29 mouse cellular contexts compared by ENCODE assay signal in the genomic region with DNA sequence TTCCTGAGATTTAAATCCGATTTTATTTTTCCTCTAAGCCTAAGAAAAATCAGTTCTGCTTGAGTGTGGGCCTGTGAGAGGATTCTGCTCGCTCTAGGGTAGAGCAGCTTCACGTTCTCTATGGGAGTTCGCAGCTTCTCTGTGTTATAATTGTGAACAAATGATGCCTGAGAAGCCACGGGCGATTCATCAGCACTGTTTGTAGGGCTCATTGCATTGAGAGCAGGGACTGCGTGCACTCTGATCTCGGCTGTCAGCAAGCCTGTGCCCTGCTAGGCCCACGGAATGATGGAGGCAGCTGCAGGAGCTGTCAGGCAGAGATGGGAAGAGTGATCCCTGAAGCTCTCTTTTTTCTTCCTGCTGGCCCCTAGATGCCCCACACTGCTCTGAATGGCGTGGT. TPM values are rescaled to one million over a fixed set of nuclear protein-coding genes. Genes with fewer than 3 reads are reported as not detected.
DNase-seq lines count a peak whose midpoint lies in the region; ATAC-seq and TF ChIP-seq lines count a peak whose summit lies in the region.
"Had no signal": no experiment of that assay in that cellular context is flagged by ENCODE, and none has a peak within 500 bp of the region (broad histone marks: within the 10 kb centered on the region; RNA-seq: fewer than 3 reads in every experiment).

No protein-coding gene starts in this region.

- no peak for TF ChIP-seq CTCF in forebrain, postnatal 0 days (IDR thresholded peaks at IDR 0.05; ENCODE audit: low read depth)

- no peak overlapping the region for H3K4me2 ChIP-seq in hindbrain, embryonic 13.5 days
- no peak overlapping the region for H3K4me2 ChIP-seq in hindbrain, embryonic 12.5 days (replicated peaks)
- no peak overlapping the region for H3K4me2 ChIP-seq in midbrain, embryonic 12.5 days (replicated peaks)
- no peak overlapping the region for H3K4me2 ChIP-seq in forebrain, postnatal 0 days (ENCODE audit: low read depth)
- H3K4me2 ChIP-seq: embryonic facial prominence, embryonic 15.5 days; forebrain, embryonic 12.5 days; heart, embryonic 11.5 days; limb, embryonic 13.5 days; liver, embryonic 11.5 days; lung, embryonic 15.5 days had no signal

- no peak overlapping the region for H3K9ac ChIP-seq in hindbrain, embryonic 13.5 days
- H3K9ac ChIP-seq in hindbrain, embryonic 12.5 days: no peak overlapping the region
- H3K9ac ChIP-seq in midbrain, embryonic 12.5 days (replicated peaks): no peak overlapping the region
- no peak overlapping the region for H3K9ac ChIP-seq in forebrain, postnatal 0 days
- H3K9ac ChIP-seq: embryonic facial prominence, embryonic 15.5 days; forebrain, embryonic 12.5 days; limb, embryonic 13.5 days; lung, embryonic 15.5 days had no signal

- ATAC-seq in hindbrain, embryonic 13.5 days (ENCODE audit: low FRiP score): no peak
- ATAC-seq in hindbrain, embryonic 12.5 days (ENCODE audit: low FRiP score): no peak
- peak; percentile 27; the same call in 1 of the 2 replicates for ATAC-seq in midbrain, embryonic 12.5 days (ENCODE audit: low FRiP score, low read depth)
- ATAC-seq in forebrain, postnatal 0 days: no peak
- ATAC-seq: inflammation-experienced regulatory T-cells, adult 6 months had no signal

- H3K4me3 ChIP-seq in hindbrain, embryonic 13.5 days: no peak overlapping the region
- H3K4me3 ChIP-seq in hindbrain, embryonic 12.5 days: no peak overlapping the region
- no peak overlapping the region for H3K4me3 ChIP-seq in midbrain, embryonic 12.5 days
- no peak overlapping the region for H3K4me3 ChIP-seq in midbrain, embryonic 10.5 days
- H3K4me3 ChIP-seq in forebrain, postnatal 0 days (ENCODE audit: low read depth, low read length): no peak overlapping the region
- H3K4me3 ChIP-seq: embryonic facial prominence, embryonic 10.5 days; embryonic facial prominence, embryonic 15.5 days; forebrain, embryonic 12.5 days; layer of hippocampus, adult 2 months; limb, embryonic 13.5 days; lung, embryonic 15.5 days had no signal

- H3K27me3 ChIP-seq in hindbrain, embryonic 13.5 days: no peaks in the 10 kb centered on the region
- no peaks in the 10 kb centered on the region; the same call in 1 of the 2 replicates for H3K27me3 ChIP-seq in hindbrain, embryonic 12.5 days
- H3K27me3 ChIP-seq in midbrain, embryonic 12.5 days: no peaks in the 10 kb centered on the region
- H3K27me3 ChIP-seq in midbrain, embryonic 10.5 days (ENCODE audit: low read depth, poor library complexity, severe bottlenecking): no peaks in the 10 kb centered on the region
- no peaks in the 10 kb centered on the region for H3K27me3 ChIP-seq in forebrain, postnatal 0 days (ENCODE audit: insufficient read depth, low read length)
- H3K27me3 ChIP-seq: forebrain, embryonic 12.5 days had no signal

- WGBS in hindbrain, embryonic 13.5 days: 36% methylated on average over 10 of the region's 10 CpGs
- 43% methylated on average over 10 of the region's 10 CpGs for WGBS in hindbrain, embryonic 12.5 days
- WGBS in midbrain, embryonic 12.5 days: 53% methylated on average over 10 of the region's 10 CpGs
- 75% methylated on average over 10 of the region's 10 CpGs for WGBS in midbrain, embryonic 10.5 days
- WGBS in forebrain, postnatal 0 days: 57% methylated on average over 10 of the region's 10 CpGs

- H3K36me3 ChIP-seq in hindbrain, embryonic 13.5 days: no peaks in the 10 kb centered on the region
- H3K36me3 ChIP-seq in hindbrain, embryonic 12.5 days: no peaks in the 10 kb centered on the region
- no peaks in the 10 kb centered on the region for H3K36me3 ChIP-seq in midbrain, embryonic 12.5 days
- no peaks in the 10 kb centered on the region for H3K36me3 ChIP-seq in midbrain, embryonic 10.5 days
- H3K36me3 ChIP-seq in forebrain, postnatal 0 days (ENCODE audit: insufficient read depth): no peaks in the 10 kb centered on the region
- H3K36me3 ChIP-seq: embryonic facial prominence, embryonic 10.5 days; embryonic facial prominence, embryonic 15.5 days; forebrain, embryonic 12.5 days; G1E; limb, embryonic 13.5 days; lung, embryonic 15.5 days had no signal

- peaks cover 18% of the 10 kb centered on the region for H3K4me1 ChIP-seq in hindbrain, embryonic 13.5 days (replicated peaks)
- peaks cover 8% of the 10 kb centered on the region; the same call in 1 of the 2 replicates for H3K4me1 ChIP-seq in hindbrain, embryonic 12.5 days
- peaks cover 5% of the 10 kb centered on the region; the same call in 1 of the 2 replicates for H3K4me1 ChIP-seq in midbrain, embryonic 12.5 days
- peaks cover 4% of the 10 kb centered on the region for H3K4me1 ChIP-seq in midbrain, embryonic 10.5 days
- peaks cover under 1% of the 10 kb centered on the region; the same call in 1 of the 2 replicates for H3K4me1 ChIP-seq in forebrain, postnatal 0 days (ENCODE audit: insufficient read depth)
- H3K4me1 ChIP-seq: lung, embryonic 15.5 days had no signal

- no peak for DNase-seq in midbrain, embryonic 10.5 days (ENCODE audit: low spot score)
- DNase-seq in urinary bladder, adult 2 months (ENCODE audit: low spot score): peak; percentile 9
- DNase-seq in urinary bladder, postnatal 36 days (ENCODE audit: low spot score in 2 of 2): no peak
- no peak for DNase-seq in forebrain, postnatal 0 days
- DNase-seq: adrenal gland, adult 8-10 months; cerebellum, adult 8-10 months; cerebellum, postnatal 25 days; gastrocnemius, postnatal 14 days; heart, postnatal 36 days; kidney, adult 11 months; kidney, postnatal 36 days; right cerebral cortex, postnatal 4 days had no signal

- peak overlapping the region; percentile 52; the same call in 1 of the 2 replicates for H3K27ac ChIP-seq in hindbrain, embryonic 13.5 days
- H3K27ac ChIP-seq in hindbrain, embryonic 12.5 days: no peak overlapping the region
- 0 out of 2 replicates have a peak overlapping the region, but pooled peaks have one; percentile 30 for H3K27ac ChIP-seq in midbrain, embryonic 12.5 days (replicated peaks)
- no peak overlapping the region for H3K27ac ChIP-seq in midbrain, embryonic 10.5 days (replicated peaks)
- H3K27ac ChIP-seq in forebrain, postnatal 0 days (ENCODE audit: low read depth, low read length): no peak overlapping the region
- H3K27ac ChIP-seq: embryonic facial prominence, embryonic 10.5 days; embryonic facial prominence, embryonic 15.5 days; forebrain, embryonic 12.5 days; layer of hippocampus, adult 2 months; limb, embryonic 13.5 days; lung, embryonic 15.5 days; stomach, postnatal 0 days had no signal

- no peaks in the 10 kb centered on the region for H3K9me3 ChIP-seq in hindbrain, embryonic 13.5 days
- no peaks in the 10 kb centered on the region for H3K9me3 ChIP-seq in hindbrain, embryonic 12.5 days (replicated peaks)
- no peaks in the 10 kb centered on the region for H3K9me3 ChIP-seq in midbrain, embryonic 12.5 days
- no peaks in the 10 kb centered on the region for H3K9me3 ChIP-seq in midbrain, embryonic 10.5 days (replicated peaks)
- no peaks in the 10 kb centered on the region for H3K9me3 ChIP-seq in forebrain, postnatal 0 days (ENCODE audit: low read length)
- H3K9me3 ChIP-seq: embryonic facial prominence, embryonic 10.5 days; embryonic facial prominence, embryonic 15.5 days; forebrain, embryonic 12.5 days; limb, embryonic 13.5 days; lung, embryonic 15.5 days had no signal

RNA-seq across cellular contexts. Expression of a gene that starts 5.3 kb away (rescaled TPM):
- 71.3 and 75.5 TPM in 2 replicates for polyA plus RNA-seq in hindbrain, embryonic 13.5 days (2015; fragmentation: Nextera tagmentation; extraction: Ambion mirVana)
- polyA plus RNA-seq in hindbrain, embryonic 12.5 days (2016; fragmentation: Nextera tagmentation; extraction: Ambion mirVana): 31.4 and 32.1 TPM in 2 replicates
- 15.0 and 15.5 TPM in 2 replicates for polyA plus RNA-seq in midbrain, embryonic 12.5 days (2016; fragmentation: Nextera tagmentation; extraction: Ambion mirVana)
- polyA plus RNA-seq in midbrain, embryonic 10.5 days (2016; fragmentation: Nextera tagmentation; extraction: Ambion mirVana): 5.8 and 8.1 TPM in 2 replicates
- 0.76 and 1.2 TPM in 2 replicates for polyA plus RNA-seq in urinary bladder, adult 2 months (2012; rRNA removed)
- 68.4 and 92.6 TPM in 2 replicates for total RNA-seq in forebrain, postnatal 0 days (2014; rRNA removed)
- polyA plus RNA-seq in forebrain, postnatal 0 days (2015; fragmentation: Nextera tagmentation; extraction: Ambion mirVana): 70.0 and 91.0 TPM in 2 replicates
- total RNA-seq: granulocyte monocyte progenitor cell, adult 5-6 weeks; megakaryocyte progenitor cell, adult 5-6 weeks had no signal
- polyA plus RNA-seq: G1E; spleen, adult 2 months had no signal

RNA-seq across cellular contexts. Expression of a gene that starts 35.4 kb away (rescaled TPM):
- 0.27 and 0.52 TPM in 2 replicates for polyA plus RNA-seq in hindbrain, embryonic 13.5 days (2015; fragmentation: Nextera tagmentation; extraction: Ambion mirVana)
- 0.55 and 0.66 TPM in 2 replicates for polyA plus RNA-seq in hindbrain, embryonic 12.5 days (2016; fragmentation: Nextera tagmentation; extraction: Ambion mirVana)
- 0.05 TPM in 1 of 2 replicates, not detected in the other for polyA plus RNA-seq in midbrain, embryonic 12.5 days (2016; fragmentation: Nextera tagmentation; extraction: Ambion mirVana)
- 0.19 and 0.25 TPM in 2 replicates for polyA plus RNA-seq in midbrain, embryonic 10.5 days (2016; fragmentation: Nextera tagmentation; extraction: Ambion mirVana)
- 35.2 and 43.3 TPM in 2 replicates for polyA plus RNA-seq in urinary bladder, adult 2 months (2012; rRNA removed)
- total RNA-seq in forebrain, postnatal 0 days (2014; rRNA removed): 0.10 and 0.15 TPM in 2 replicates
- 0.10 and 0.13 TPM in 2 replicates for polyA plus RNA-seq in forebrain, postnatal 0 days (2015; fragmentation: Nextera tagmentation; extraction: Ambion mirVana)
- total RNA-seq: granulocyte monocyte progenitor cell, adult 5-6 weeks; megakaryocyte progenitor cell, adult 5-6 weeks had no signal
- polyA plus RNA-seq: forebrain, embryonic 12.5 days; G1E had no signal

RNA-seq across cellular contexts. Expression of a gene that starts 48.5 kb away (rescaled TPM):
- polyA plus RNA-seq in hindbrain, embryonic 13.5 days (2015; fragmentation: Nextera tagmentation; extraction: Ambion mirVana): 1.5 and 1.8 TPM in 2 replicates
- polyA plus RNA-seq in hindbrain, embryonic 12.5 days (2016; fragmentation: Nextera tagmentation; extraction: Ambion mirVana): 1.8 TPM in 2 replicates
- polyA plus RNA-seq in midbrain, embryonic 12.5 days (2016; fragmentation: Nextera tagmentation; extraction: Ambion mirVana): 1.1 and 1.7 TPM in 2 replicates
- 1.8 and 2.6 TPM in 2 replicates for polyA plus RNA-seq in midbrain, embryonic 10.5 days (2016; fragmentation: Nextera tagmentation; extraction: Ambion mirVana)
- polyA plus RNA-seq in urinary bladder, adult 2 months (2012; rRNA removed): 4.0 and 5.0 TPM in 2 replicates
- 3.5 and 4.4 TPM in 2 replicates for total RNA-seq in forebrain, postnatal 0 days (2014; rRNA removed)
- 1.7 and 3.6 TPM in 2 replicates for polyA plus RNA-seq in forebrain, postnatal 0 days (2015; fragmentation: Nextera tagmentation; extraction: Ambion mirVana)

Comparison
In these comparisons a context has a peak if more than half of its experiments do, and no peak if none do; other contexts are left out.
1. H3K27ac ChIP-seq: peak in hindbrain, embryonic 13.5 days (single experiment) and midbrain, embryonic 12.5 days (single experiment); none in hindbrain, embryonic 12.5 days (single experiment), midbrain, embryonic 10.5 days (single experiment) and forebrain, postnatal 0 days (single experiment).
2. RNA of a gene that starts 35.4 kb away (polyA plus RNA-seq): 35.2 to 43.3 TPM in urinary bladder, adult 2 months; 0.55 to 0.66 TPM in hindbrain, embryonic 12.5 days, 0.27 to 0.52 TPM in hindbrain, embryonic 13.5 days, 0.19 to 0.25 TPM in midbrain, embryonic 10.5 days, 0.10 to 0.13 TPM in forebrain, postnatal 0 days and 0.05 TPM in midbrain, embryonic 12.5 days; every median in the first group is over 10 times any median in the second.